Mouse (Mus musculus) ES-E14 (cell line): ENCODE data around the gene Lpgat1.

Experiments
- HCFC1 ChIP-seq: IDR thresholded peaks from 2 replicates; pipeline ENCODE4 v1.6.1; 2012; ENCODE audit warnings: low read length, inconsistent platforms, borderline replicate concordance; ENCODE audit not compliant: insufficient read depth
- MAFK ChIP-seq: IDR thresholded peaks from 2 replicates; pipeline ENCODE4 v1.6.1; 2014; ENCODE audit warnings: mild to moderate bottlenecking, low read depth, low read length, inconsistent platforms; ENCODE audit not compliant: insufficient read depth

- TF ChIP-seq HCFC1 (no peak), MAFK (no peak)
These were observed 18.8 kb downstream of the Lpgat1 start for GRCm38 (mm10) chr1:191736425-191736824.
